Mouse (Mus musculus): ENCODE data around the gene Trafd1. TPM values are rescaled to one million over a fixed set of nuclear protein-coding genes. Genes with fewer than 3 reads are reported as not detected.
"Not testable (repeated sequence)": the region's sequence is repeated elsewhere in the genome, so short reads cannot be mapped to it uniquely, and the experiment has no call there.

Trafd1 gene
- total RNA-seq, 2 experiments from 2014 or later: 74.7 to 87.6 TPM

GRCm38 (mm10) chr5:121335426-121335825 lies 50.0 kb downstream of the Trafd1 start:
- no peak for DNase-seq (ENCODE audit: low spot score in 2 of 2)

GRCm38 (mm10) chr5:121334454-121334853 lies 51.0 kb downstream of the Trafd1 start:
- no peak for DNase-seq (ENCODE audit: low spot score in 2 of 2)

GRCm38 (mm10) chr5:121333976-121334375 lies 51.5 kb downstream of the Trafd1 start:
- no peak for DNase-seq (ENCODE audit: low spot score in 2 of 2)

GRCm38 (mm10) chr5:121331731-121332130 lies 53.7 kb downstream of the Trafd1 start:
- DNase-seq (ENCODE audit: low spot score in 2 of 2): no peak

GRCm38 (mm10) chr5:121330154-121330816 lies 55.1 kb downstream of the Trafd1 start:
- DNase-seq (ENCODE audit: low spot score in 2 of 2): not testable (repeated sequence)

- DNase-seq (ENCODE audit: low spot score in 2 of 2): no peak
These were observed 55.9 kb downstream of the Trafd1 start for GRCm38 (mm10) chr5:121329333-121330058.

GRCm38 (mm10) chr5:121326079-121326805 lies 59.2 kb downstream of the Trafd1 start:
- no peak for DNase-seq (ENCODE audit: low spot score in 2 of 2)

Other genes with a start within 250 kb of the Trafd1 start
- 10 to 100 TPM; 82.3 to 85.0 TPM for gene Ptpn11, start 194.2 kb downstream of the Trafd1 start, total RNA-seq (2021)
- gene Rpl6, start 181.2 kb downstream of the Trafd1 start, total RNA-seq (2021): 100 to 1,000 TPM; 868 to 943 TPM
- gene Hectd4, start 165.4 kb downstream of the Trafd1 start, total RNA-seq (2021): 10 to 100 TPM; 17.3 to 20.3 TPM
- gene Naa25, start 12.3 kb upstream of the Trafd1 start, total RNA-seq (2021): 10 to 100 TPM; 22.3 to 23.8 TPM
- 10 to 100 TPM in 1 of 2 experiments, 1 to 10 TPM in 1; 9.2 to 12.7 TPM for gene Tmem116, start 66.3 kb upstream of the Trafd1 start, total RNA-seq (2021)
- 100 to 1,000 TPM in 1 of 2 experiments, 10 to 100 TPM in 1; 97.7 to 115 TPM for gene Erp29, start 66.9 kb upstream of the Trafd1 start, total RNA-seq (2021)
- not detected for gene Adam1b, start 117.8 kb upstream of the Trafd1 start, total RNA-seq (2021)
- gene Adam1a, start 159.8 kb upstream of the Trafd1 start, total RNA-seq (2021): 1 to 10 TPM; 4.3 to 5.7 TPM
- not detected for gene Gm42878, start 159.8 kb upstream of the Trafd1 start, total RNA-seq (2021)
- 10 to 100 TPM; 79.0 to 81.4 TPM for gene Mapkapk5, start 160.3 kb upstream of the Trafd1 start, total RNA-seq (2021)
- 100 to 1,000 TPM; 140 to 143 TPM for gene Aldh2, start 208.2 kb upstream of the Trafd1 start, total RNA-seq (2021)
- 10 to 100 TPM; 10.6 to 11.5 TPM for gene Acad12, start 233.3 kb upstream of the Trafd1 start, total RNA-seq (2021)